Mouse (Mus musculus) naive thymus-derived CD4-positive, alpha-beta T cell, adult 2 months (primary cell): ENCODE data around the gene Fam219a.

Experiments
- DNase-seq: peaks from one replicate; pipeline ENCODE4 v3.0.0-alpha.2; 2011; ENCODE audit warnings: low read depth

Gene Fam219a

GRCm38 (mm10) chr4:41470684-41471383, 98.5 kb downstream of the Fam219a start:
- DNase-seq = no peak

- DNase-seq = no peak
These were observed 99.2 kb downstream of the Fam219a start for GRCm38 (mm10) chr4:41470051-41470683.

GRCm38 (mm10) chr4:41469199-41469598, 100.1 kb downstream of the Fam219a start:
- no peak for DNase-seq

- peak; percentile 53 for DNase-seq
These were observed 100.8 kb downstream of the Fam219a start for GRCm38 (mm10) chr4:41468396-41469080.
